Comparison of ENCODE assay signal across 8 mouse cellular contexts in genomic region chr2:138279641-138280040, GRCm38 (mm10). TPM values are rescaled to one million over a fixed set of nuclear protein-coding genes. Genes with fewer than 3 reads are reported as not detected.
A peak's percentile ranks its signal among the peaks of the same experiment; 100 is the strongest.
DNase-seq lines count a peak whose midpoint lies in the region.

No protein-coding gene starts in this region.

- no peaks in the 10 kb centered on the region for H3K27me3 ChIP-seq in heart, embryonic 10.5 days (ENCODE audit: insufficient read depth, poor library complexity, severe bottlenecking)
- H3K27me3 ChIP-seq in midbrain, embryonic 10.5 days (ENCODE audit: low read depth, poor library complexity, severe bottlenecking): no peaks in the 10 kb centered on the region

- peaks cover 44% of the 10 kb centered on the region for H3K4me1 ChIP-seq in heart, embryonic 10.5 days
- H3K4me1 ChIP-seq in midbrain, embryonic 10.5 days: peaks cover 47% of the 10 kb centered on the region

- H3K27ac ChIP-seq in heart, embryonic 10.5 days: peak overlapping the region; percentile 25; the same call in 1 of the 2 replicates
- no peak overlapping the region for H3K27ac ChIP-seq in midbrain, embryonic 10.5 days (replicated peaks)

- H3K9me3 ChIP-seq in heart, embryonic 10.5 days: no peaks in the 10 kb centered on the region
- no peaks in the 10 kb centered on the region for H3K9me3 ChIP-seq in midbrain, embryonic 10.5 days (replicated peaks)

- H3K4me3 ChIP-seq in heart, embryonic 10.5 days: peak overlapping the region; percentile 54
- H3K4me3 ChIP-seq in midbrain, embryonic 10.5 days: 0 out of 2 replicates have a peak overlapping the region, but pooled peaks have one; percentile 43

- 57% methylated on average over 11 of the region's 11 CpGs for WGBS in heart, embryonic 10.5 days
- 60% methylated on average over 11 of the region's 11 CpGs for WGBS in midbrain, embryonic 10.5 days

- intact Hi-C loops in heart, postnatal 14 days (cut with DNase I): loop anchor here (2.0 to 10.0 kb wide), 5 partner anchors 23 to 247 kb away; partner anchors contain the start of gene Btbd3
- intact Hi-C loops in gastrocnemius, postnatal 36 days (cut with DNase I): no loop called here

- H3K36me3 ChIP-seq in heart, embryonic 10.5 days: peaks cover 23% of the 10 kb centered on the region
- H3K36me3 ChIP-seq in midbrain, embryonic 10.5 days: peaks cover 36% of the 10 kb centered on the region

- DNase-seq in heart, embryonic 10.5 days (ENCODE audit: low spot score): no peak
- no peak for DNase-seq in heart, adult 8-10 months (ENCODE audit: low spot score)
- DNase-seq in cerebellum, adult 8-10 months: peak; percentile 54
- DNase-seq in heart, postnatal 14 days: peak; percentile 27 to 31
- DNase-seq in midbrain, embryonic 10.5 days (ENCODE audit: low spot score): no peak
- DNase-seq in thymus, adult 18-20 months: no peak
- DNase-seq in layer of hippocampus, adult 8-10 months (ENCODE audit: low spot score in 2 of 2): no peak
- DNase-seq in gastrocnemius, postnatal 36 days: no peak

RNA-seq across cellular contexts. Expression of gene Btbd3, which starts 23.3 kb away (rescaled TPM):
- 7.0 and 7.6 TPM in 2 replicates for polyA plus RNA-seq in heart, embryonic 10.5 days (2016; fragmentation: Nextera tagmentation; extraction: Ambion mirVana)
- 10 to 100 TPM; 11.9 to 12.3 (median 12.2) TPM for total RNA-seq in heart, adult 8-10 months (2022)
- total RNA-seq in heart, postnatal 14 days (2021): 10 to 100 TPM; 29.8 to 30.0 TPM
- 17.3 and 19.1 TPM in 2 replicates for polyA plus RNA-seq in midbrain, embryonic 10.5 days (2016; fragmentation: Nextera tagmentation; extraction: Ambion mirVana)
- 100 to 1,000 TPM; 171 to 180 (median 177) TPM for total RNA-seq in layer of hippocampus, adult 8-10 months (2022)
- 1 to 10 TPM; 8.0 to 8.8 TPM for total RNA-seq in gastrocnemius, postnatal 36 days (2021)

Comparison
In these comparisons a context has a peak if more than half of its experiments do, and no peak if none do; other contexts are left out.
1. DNase-seq: peak in cerebellum, adult 8-10 months (single experiment) and heart, postnatal 14 days (2 of 2); none in heart, embryonic 10.5 days (single experiment), heart, adult 8-10 months (single experiment), midbrain, embryonic 10.5 days (single experiment), thymus, adult 18-20 months (0 of 2), layer of hippocampus, adult 8-10 months (0 of 2) and gastrocnemius, postnatal 36 days (0 of 2).
2. RNA of gene Btbd3, which starts 23.3 kb away (total RNA-seq): 171 to 180 TPM in layer of hippocampus, adult 8-10 months; 29.8 to 30.0 TPM in heart, postnatal 14 days, 11.9 to 12.3 TPM in heart, adult 8-10 months and 8.0 to 8.8 TPM in gastrocnemius, postnatal 36 days; every median in the first group is over 4 times any median in the second.